Mouse (Mus musculus): Measurements from ENCODE around the gene Gchfr.

DNA sequence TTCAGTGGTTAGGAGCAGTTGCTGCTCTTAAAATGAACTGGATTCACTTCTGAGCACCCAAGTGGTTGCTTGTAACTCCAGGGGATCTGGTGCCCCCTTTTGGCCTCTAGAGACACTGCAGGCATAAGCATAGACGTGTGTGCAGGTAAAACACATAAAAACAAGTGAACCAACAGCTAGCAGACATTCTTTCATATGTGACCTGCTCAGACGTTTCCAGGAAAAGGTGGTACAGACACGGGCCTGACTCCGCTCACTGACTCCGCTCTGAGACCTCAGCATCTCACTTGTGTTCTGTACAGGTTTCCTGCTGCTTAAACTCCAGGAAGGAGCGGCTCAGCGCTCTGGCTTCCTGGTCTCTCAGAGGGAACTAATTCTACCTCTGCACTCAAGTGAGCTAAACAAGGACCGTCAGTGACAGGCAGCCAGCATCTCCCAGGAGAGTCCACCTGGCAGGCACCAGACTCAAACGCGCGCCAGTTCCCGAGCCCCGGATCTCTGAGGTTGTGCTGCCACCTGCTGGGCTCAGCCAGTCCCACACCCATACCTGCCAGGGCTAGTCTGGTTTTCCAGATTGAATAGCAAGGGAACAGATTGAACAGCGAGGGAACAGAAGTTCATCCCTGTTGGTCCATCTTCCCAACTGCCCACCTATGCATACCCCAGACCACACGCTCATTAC, 21.6 kb downstream of the Gchfr start:
- TF ChIP-seq CTCF (IDR thresholded peaks at IDR 0.05; ENCODE audit: borderline replicate concordance, extremely low read depth, insufficient read depth, insufficient read length) (peak; percentile 96), POLR2A (IDR thresholded peaks at IDR 0.05; ENCODE audit: borderline replicate concordance, extremely low read depth, insufficient read depth, insufficient read length, poor library complexity, severe bottlenecking) (no peak)
